Mouse (Mus musculus) megakaryocyte-erythroid progenitor cell, adult 5-6 weeks (primary cell): ENCODE measurements around the gene Spag9. TPM values are rescaled to one million over a fixed set of nuclear protein-coding genes. Genes with fewer than 3 reads are reported as not detected.

Experiments
- ATAC-seq: replicated peaks from 2 replicates; pipeline ENCODE4 v1.8.0; 2016; ENCODE audit warnings: mild to moderate bottlenecking, inconsistent platforms; ENCODE audit not compliant: severe bottlenecking, poor library complexity, low FRiP score, low TSS enrichment
- total RNA-seq, 2 experiments: library from RNA; stranded (forward) in 1 of 2; stranded (reverse) in 1 of 2; fragments of 200-1000, 215-1000 nt in 1 of 2; fragments of >200 nt in 1 of 2; fragmentation: Nextera tagmentation in 1 of 2; gene quantifications; 2 replicates each; pipeline ENCODE4 v1.2.3; 2014 to 2017

Gene Spag9
- 28.3 and 37.0 TPM in 2 replicates for total RNA-seq (2014; fragmentation: Nextera tagmentation)
- 56.1 and 78.4 TPM in 2 replicates for total RNA-seq (2017)

DNA sequence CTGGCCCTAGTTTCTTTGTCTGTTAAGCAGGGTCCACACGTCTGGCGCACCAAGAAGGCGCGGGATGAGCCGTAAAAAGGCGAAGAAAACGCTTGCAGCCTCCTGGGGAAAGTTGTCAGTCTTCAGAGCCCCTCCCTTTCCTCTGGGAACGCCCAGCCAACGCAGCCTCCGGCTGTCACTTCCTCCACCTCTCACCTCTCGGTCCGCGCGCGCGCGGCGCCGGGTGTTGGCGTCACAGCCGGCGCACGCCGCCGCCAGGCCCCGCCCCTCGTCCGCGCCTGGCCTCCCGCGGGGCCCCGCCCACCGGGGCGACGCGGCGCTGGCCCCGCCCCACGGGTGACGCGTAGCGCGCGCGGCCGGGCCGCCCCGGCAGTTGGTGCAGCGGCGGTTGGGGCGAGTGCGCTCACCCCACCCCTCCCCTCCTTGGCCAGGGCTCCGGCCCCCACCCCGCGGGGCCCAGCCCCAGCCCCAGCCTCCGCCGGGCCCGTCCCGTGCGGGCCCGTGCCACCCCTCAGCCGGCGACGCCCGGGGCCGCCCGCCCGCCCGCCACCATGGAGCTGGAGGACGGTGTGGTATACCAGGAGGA lies at the start of gene Spag9:
Spag9 (plus strand) TSS at position 372 of the 586 bp plus-strand sequence.
- peak; percentile 81 for ATAC-seq

DNA sequence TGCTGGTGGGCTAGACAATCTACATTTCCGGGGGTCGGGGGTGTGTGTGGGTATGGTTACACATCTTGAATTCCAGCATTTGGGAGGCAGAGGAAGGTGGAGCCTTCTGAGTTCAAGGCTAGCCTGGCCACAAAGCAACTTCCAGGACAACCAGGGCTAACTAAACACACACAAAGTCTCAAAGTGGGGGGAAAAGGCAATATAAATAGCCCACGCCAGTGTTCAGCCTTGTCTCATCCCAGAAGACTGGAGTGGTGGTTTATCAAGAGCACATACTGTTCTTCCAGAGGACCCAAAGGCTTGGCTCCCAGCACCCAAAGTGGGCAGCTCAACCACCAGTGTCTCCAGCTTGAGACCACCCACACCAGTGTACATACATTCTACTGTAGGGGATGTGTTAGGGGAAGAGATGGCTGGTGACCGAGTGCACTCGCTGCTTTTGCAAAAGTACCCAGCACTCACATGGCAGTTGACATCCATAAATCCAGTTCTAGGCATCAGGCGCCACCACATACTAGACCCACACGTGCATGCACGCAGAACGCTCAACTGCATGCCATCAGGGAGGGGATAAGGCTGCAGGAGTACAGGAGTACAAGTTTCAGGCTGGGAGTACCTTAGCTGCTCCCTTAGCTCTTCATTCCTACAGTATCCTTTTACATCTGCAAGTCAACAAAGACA lies 46.9 kb upstream of the Spag9 start:
- no peak for ATAC-seq

DNA sequence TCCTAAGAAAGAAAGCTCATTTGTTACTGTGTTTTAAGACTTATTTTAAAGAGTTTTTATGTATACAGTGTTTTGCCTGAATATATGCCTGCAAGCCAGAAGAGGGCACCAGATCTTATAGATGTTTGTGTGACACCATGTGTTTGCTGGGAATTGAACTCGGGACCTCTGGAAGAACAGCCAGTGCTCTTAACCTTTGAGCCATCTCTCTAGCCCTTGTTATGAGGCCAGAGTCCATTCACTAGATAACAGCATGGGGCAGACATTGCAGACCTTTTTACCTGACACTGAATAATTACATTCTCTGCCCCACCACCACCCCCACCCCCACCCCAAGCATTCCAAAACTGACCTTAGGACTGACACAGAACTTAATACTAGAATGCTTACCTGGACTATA lies 45.8 kb upstream of the Spag9 start:
- no peak for ATAC-seq

DNA sequence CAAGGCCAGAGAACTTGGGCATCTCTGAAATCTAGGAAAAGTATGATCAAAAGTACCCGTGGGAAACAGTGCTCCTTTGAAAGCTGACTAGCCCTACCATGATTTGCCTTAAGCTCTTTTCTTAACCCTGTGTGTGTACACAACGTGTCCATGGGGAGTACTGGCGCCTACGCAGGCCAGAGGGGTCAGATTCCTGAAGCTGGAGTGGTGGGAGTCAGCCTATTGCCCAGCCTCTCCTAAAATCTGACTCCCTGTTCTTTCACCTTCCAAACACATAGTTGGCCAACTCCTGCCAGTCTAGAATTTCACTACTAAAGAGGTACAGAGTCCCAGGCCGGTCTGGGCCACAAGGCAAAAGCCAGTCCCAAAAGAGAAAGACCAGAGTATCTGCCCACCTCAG lies 43.5 kb upstream of the Spag9 start:
- ATAC-seq, result no peak

GRCm38 (mm10) chr11:93954738-93955255 lies 41.1 kb upstream of the Spag9 start:
- 0 out of 2 replicates have a peak, but pooled peaks have one; percentile 9 for ATAC-seq

- ATAC-seq, result peak; percentile 95
Measured at GRCm38 (mm10) chr11:93955256-93956150, 40.4 kb upstream of the Spag9 start.

DNA sequence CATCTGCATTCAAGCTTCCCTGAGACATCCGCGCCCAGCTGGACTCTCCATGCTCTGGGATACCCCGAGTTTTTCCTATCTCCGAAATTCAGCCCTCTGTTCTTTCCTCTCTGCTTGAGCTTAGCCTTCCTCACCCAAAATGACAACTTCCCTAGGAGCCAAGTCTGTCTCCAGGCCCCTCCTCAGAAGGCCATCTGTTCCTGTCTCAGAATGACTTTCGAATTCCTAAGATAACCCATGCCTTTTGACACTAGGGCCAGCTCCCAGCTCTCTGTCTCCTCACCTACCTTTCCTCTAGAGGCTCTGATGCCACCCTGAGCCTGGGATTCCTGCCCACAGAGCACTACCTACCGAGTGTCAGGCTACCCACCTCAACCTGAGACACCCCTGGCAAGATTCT lies 39.7 kb upstream of the Spag9 start, which contains the start of gene Nme2:
Nme2 (minus strand) TSS at position 101 of the 400 bp plus-strand sequence.
- 0 out of 2 replicates have a peak, but pooled peaks have one; percentile 2 for ATAC-seq

DNA sequence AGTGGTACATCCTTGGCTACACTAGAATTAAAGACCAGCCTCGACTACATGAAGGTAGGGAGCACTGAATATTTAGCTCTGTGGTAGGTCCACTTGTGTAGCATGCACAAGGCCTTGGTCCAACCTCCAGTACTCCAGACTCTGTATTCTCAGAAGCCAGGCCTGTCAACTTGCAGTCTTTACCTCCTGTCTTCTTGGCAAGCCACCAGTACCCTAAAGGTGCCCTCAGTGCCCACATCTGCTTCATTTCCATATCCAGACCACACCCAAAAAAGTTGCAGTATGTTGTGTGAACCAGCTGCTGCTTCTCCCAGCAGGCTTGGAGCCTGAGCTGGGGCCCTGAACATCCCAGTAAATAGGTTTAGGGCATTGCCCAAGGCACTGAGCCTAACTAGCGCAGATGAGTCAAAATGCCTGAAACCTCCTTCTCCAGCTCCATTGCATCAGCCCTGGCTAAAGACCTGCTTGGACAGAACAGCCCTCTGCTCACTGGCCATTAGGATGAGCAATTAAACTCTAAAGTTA lies 38.8 kb upstream of the Spag9 start:
- ATAC-seq, result no peak

DNA sequence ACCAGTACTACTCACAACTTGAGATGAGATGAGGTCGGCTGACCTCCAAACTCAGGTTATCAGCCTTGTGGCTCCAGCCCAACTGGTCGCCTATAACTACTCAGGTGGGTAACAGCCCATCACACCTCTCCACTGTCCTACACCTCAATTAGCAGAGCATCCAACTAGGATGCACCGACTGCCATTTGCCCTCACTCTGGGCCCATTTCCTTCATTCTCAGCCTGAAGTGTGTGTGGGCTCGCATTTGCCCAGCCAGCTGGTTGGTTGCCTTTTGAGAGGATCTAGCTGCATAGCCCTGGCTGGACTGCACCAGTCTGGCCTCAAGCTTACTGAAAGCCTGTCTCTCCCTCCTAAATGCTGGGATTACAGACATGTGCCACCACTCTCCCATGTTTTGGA lies 38.1 kb upstream of the Spag9 start:
- ATAC-seq, result no peak

DNA sequence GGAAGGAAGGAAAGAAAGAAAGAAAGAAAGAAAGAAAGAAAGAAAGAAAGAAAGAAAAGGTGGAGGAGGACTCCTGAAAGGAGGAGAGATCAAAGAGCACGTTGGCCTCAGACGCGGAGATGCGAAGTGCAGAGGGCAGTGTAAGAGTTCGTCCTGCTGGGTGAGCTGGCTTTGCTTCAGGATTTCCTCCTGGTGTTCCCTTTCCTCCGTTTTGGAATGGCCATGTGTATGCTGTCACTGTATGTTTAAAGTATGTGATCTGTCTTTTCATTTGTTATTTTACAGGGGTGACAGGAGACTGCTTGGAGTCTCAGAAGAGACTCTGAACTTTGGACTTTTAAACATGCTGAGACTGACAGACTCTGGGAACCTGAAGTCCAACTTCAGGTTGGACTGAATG lies 34.4 kb upstream of the Spag9 start:
- ATAC-seq, result no peak

GRCm38 (mm10) chr11:93963013-93963412 lies 32.9 kb upstream of the Spag9 start:
- ATAC-seq, result no peak

- ATAC-seq, result no peak
Measured at GRCm38 (mm10) chr11:93965391-93965790, 30.5 kb upstream of the Spag9 start.

DNA sequence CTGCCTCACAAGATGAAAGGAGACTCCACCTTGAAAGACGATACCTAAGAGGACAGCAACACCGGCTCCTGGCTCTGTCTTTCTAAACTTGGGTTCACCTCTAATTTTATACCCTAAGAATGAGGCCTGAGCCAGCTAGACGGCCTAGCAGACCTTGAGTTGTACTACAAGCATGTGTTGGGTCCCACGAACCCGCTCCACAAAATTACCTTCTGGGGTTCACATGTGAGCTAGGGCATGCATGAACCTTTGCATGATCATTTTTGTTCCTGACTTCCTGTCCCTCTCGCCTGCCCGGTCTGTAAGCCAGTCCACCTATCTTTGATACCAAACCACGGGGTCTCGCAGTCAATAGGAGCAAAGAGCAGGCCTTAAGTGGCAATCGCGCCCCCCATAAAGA lies 28.5 kb upstream of the Spag9 start:
- ATAC-seq, result no peak

GRCm38 (mm10) chr11:93968005-93968847 lies 27.7 kb upstream of the Spag9 start, which contains the start of the genes Gm20390 and Nme1:
TSS of gene Gm20390 (minus strand) at chr11:93968293.
TSS of gene Nme1 (minus strand) at chr11:93968521.
- ATAC-seq, result peak; percentile 95

DNA sequence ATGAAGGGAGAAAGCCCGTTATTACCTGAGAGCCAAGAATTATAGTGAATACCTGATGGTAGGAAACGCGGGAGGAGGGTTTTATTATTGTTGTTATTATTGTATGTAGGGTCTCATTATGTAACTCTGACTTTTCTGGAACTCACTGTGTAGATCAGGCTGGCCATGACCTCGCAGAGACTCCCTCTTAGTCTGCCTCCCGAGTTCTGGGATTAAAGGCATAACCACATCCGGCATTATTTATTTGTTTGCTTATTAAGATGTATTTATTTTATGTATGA lies 27.1 kb upstream of the Spag9 start:
- no peak for ATAC-seq

- no peak for ATAC-seq
Measured at GRCm38 (mm10) chr11:93969171-93969570, 26.7 kb upstream of the Spag9 start.

DNA sequence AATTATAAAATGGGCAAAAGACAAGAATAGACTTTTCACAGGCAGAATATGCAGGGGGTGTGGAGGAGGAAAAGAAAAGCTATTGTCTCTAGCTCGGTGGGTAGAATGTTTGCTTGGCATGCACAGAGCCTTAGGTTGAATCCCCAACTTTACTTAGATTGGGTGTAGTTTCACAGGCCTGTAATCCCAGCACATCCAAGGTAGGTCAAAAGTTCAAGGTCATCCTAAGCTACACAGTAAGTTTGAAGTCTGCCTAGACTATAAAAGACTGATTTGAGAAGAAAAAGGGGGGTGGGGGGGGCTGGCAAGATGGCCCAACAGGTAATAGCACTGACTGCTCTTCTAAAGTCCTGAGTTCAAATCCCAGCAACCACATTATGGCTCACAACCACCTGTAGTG lies 26.1 kb upstream of the Spag9 start:
- ATAC-seq, result no peak

- no peak for ATAC-seq
Measured at GRCm38 (mm10) chr11:93972951-93973350, 22.9 kb upstream of the Spag9 start.

DNA sequence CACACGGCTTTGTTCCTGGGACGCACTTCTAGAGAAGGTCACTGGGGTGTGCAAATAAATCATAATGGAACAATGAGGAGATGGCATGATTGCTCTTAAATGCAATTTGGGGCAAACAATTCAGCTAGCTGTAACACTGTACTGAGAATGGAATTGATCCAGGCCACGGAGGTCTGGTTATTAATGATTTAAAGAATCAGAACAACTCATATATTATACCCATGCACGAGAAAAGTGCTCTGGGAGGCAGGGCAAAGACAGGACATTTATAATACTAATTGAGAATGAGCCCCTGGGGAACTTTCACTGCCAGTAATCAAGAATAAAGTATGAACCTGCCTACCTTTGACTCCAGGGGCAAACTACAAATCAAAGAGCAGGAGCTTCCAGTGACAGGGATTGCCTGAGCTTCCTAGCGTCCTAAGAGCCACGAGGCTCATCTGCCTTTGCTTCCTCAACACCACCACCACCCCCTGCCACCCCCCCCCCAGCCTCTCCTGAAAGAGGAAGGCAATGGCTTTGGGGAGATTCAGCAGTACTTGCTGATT lies 16.3 kb upstream of the Spag9 start:
- ATAC-seq, result no peak
